Comparison of ENCODE assay signal across 8 mouse cellular contexts in genomic region chr4:128947326-128947933, GRCm38 (mm10). TPM values are rescaled to one million over a fixed set of nuclear protein-coding genes. Genes with fewer than 3 reads are reported as not detected.
DNase-seq lines count a peak whose midpoint lies in the region; ATAC-seq and TF ChIP-seq lines count a peak whose summit lies in the region.

No protein-coding gene starts in this region.

- WGBS in heart, embryonic 13.5 days, result 16% methylated on average over 18 of the region's 18 CpGs
- whole genome bisulfite sequencing in heart, adult 2 months, result 22% methylated on average over 18 of the region's 18 CpGs
- WGBS in forebrain, embryonic 16.5 days, result 18% methylated on average over 18 of the region's 18 CpGs

- H3K36me3 ChIP-seq in heart, embryonic 13.5 days, result no peaks in the 10 kb centered on the region
- no peaks in the 10 kb centered on the region for H3K36me3 ChIP-seq in heart, adult 2 months (ENCODE audit: control insufficient read depth, insufficient read depth, low read length)
- H3K36me3 ChIP-seq in forebrain, embryonic 16.5 days (ENCODE audit: control insufficient read depth, insufficient read depth), result no peaks in the 10 kb centered on the region

- no peaks in the 10 kb centered on the region for H3K9me3 ChIP-seq in heart, embryonic 13.5 days
- H3K9me3 ChIP-seq in forebrain, embryonic 16.5 days (ENCODE audit: control insufficient read depth, low read length), result no peaks in the 10 kb centered on the region

- H3K9ac ChIP-seq in heart, embryonic 13.5 days, result no peak overlapping the region
- no peak overlapping the region for H3K9ac ChIP-seq in heart, adult 2 months (ENCODE audit: low read depth, low read length)
- H3K9ac ChIP-seq in forebrain, embryonic 16.5 days (replicated peaks; ENCODE audit: low read depth, low read length), result no peak overlapping the region

- H3K27me3 ChIP-seq in heart, embryonic 13.5 days (replicated peaks), result peaks cover 18% of the 10 kb centered on the region
- no peaks in the 10 kb centered on the region for H3K27me3 ChIP-seq in heart, adult 2 months (ENCODE audit: control insufficient read depth, insufficient read depth, low read length)
- no peaks in the 10 kb centered on the region for H3K27me3 ChIP-seq in forebrain, embryonic 16.5 days (replicated peaks; ENCODE audit: control insufficient read depth, insufficient read depth, low read length)

- TF ChIP-seq EP300 in heart, adult 2 months (IDR thresholded peaks at IDR 0.05; ENCODE audit: insufficient read depth, low read depth, low read length), result no peak

- ATAC-seq in heart, embryonic 13.5 days (ENCODE audit: extremely low read depth, insufficient number of reproducible peaks, low FRiP score, low TSS enrichment), result no peak
- ATAC-seq in forebrain, embryonic 16.5 days, result no peak

- no peak for DNase-seq in heart, adult 2 months
- DNase-seq in MEL-GATA-1-ER (ENCODE audit: extremely low read depth, low read depth), result peak; percentile 70
- peak; percentile 45 for DNase-seq in lung, postnatal 10 days
- DNase-seq in thymus, postnatal 14 days, result no peak
- DNase-seq in yolk sac, embryonic 10.5 days (ENCODE audit: low spot score), result no peak
- DNase-seq in right cerebral cortex, adult 18-20 months, result no peak

- H3K27ac ChIP-seq in heart, embryonic 13.5 days (replicated peaks), result no peak overlapping the region
- H3K27ac ChIP-seq in heart, adult 2 months, result no peak overlapping the region
- H3K27ac ChIP-seq in forebrain, embryonic 16.5 days (ENCODE audit: low read length), result no peak overlapping the region

- H3K4me2 ChIP-seq in heart, embryonic 13.5 days, result peak overlapping the region; percentile 40
- H3K4me2 ChIP-seq in forebrain, embryonic 16.5 days (ENCODE audit: low read length), result peak overlapping the region; percentile 31; the same call in 1 of the 2 replicates

- H3K79me2 ChIP-seq in heart, adult 2 months (replicated peaks; ENCODE audit: control insufficient read depth, insufficient read depth, low read length), result no peaks in the 10 kb centered on the region

- peaks cover 6% of the 10 kb centered on the region for H3K4me1 ChIP-seq in heart, embryonic 13.5 days
- no peaks in the 10 kb centered on the region; the same call in none of the 2 replicates for H3K4me1 ChIP-seq in heart, adult 2 months (ENCODE audit: control insufficient read depth, insufficient read depth, low read length)
- peaks cover 6% of the 10 kb centered on the region for H3K4me1 ChIP-seq in forebrain, embryonic 16.5 days (replicated peaks; ENCODE audit: control insufficient read depth, insufficient read depth, low read length)

- H3K4me3 ChIP-seq in heart, embryonic 13.5 days, result no peak overlapping the region
- no peak overlapping the region for H3K4me3 ChIP-seq in heart, adult 2 months
- 0 out of 2 replicates have a peak overlapping the region, but pooled peaks have one; percentile 8 for H3K4me3 ChIP-seq in forebrain, embryonic 16.5 days (replicated peaks; ENCODE audit: low read length)

- TF ChIP-seq POLR2A in heart, adult 2 months (IDR thresholded peaks at IDR 0.05; ENCODE audit: insufficient read depth, low read depth, low read length), result no peak

- TF ChIP-seq CTCF in heart, adult 2 months (IDR thresholded peaks at IDR 0.05), result no peak

- intact Hi-C loops in heart, adult 2 months (cut with DNase I), result no loop called here

RNA-seq across cellular contexts. Expression of gene Azin2, which starts 14.8 kb away (rescaled TPM):
- polyA plus RNA-seq in heart, embryonic 13.5 days (2015; fragmentation: Nextera tagmentation; extraction: Ambion mirVana), result 7.4 TPM in 2 replicates
- total RNA-seq in heart, adult 2 months (2021), result 1 to 10 TPM; 2.0 to 3.0 TPM
- 3.2 and 3.7 TPM in 2 replicates for polyA plus RNA-seq in heart, adult 2 months (2012; rRNA removed)
- polyA plus RNA-seq in forebrain, embryonic 16.5 days (2015; fragmentation: Nextera tagmentation; extraction: Ambion mirVana), result 9.8 and 10.3 TPM in 2 replicates

RNA-seq across cellular contexts. Expression of gene Ak2, which starts 44.3 kb away (rescaled TPM):
- polyA plus RNA-seq in heart, embryonic 13.5 days (2015; fragmentation: Nextera tagmentation; extraction: Ambion mirVana), result 147 and 167 TPM in 2 replicates
- total RNA-seq in heart, adult 2 months (2021), result 10 to 100 TPM; 63.1 to 70.5 TPM
- polyA plus RNA-seq in heart, adult 2 months (2012; rRNA removed), result 41.8 and 43.4 TPM in 2 replicates
- polyA plus RNA-seq in forebrain, embryonic 16.5 days (2015; fragmentation: Nextera tagmentation; extraction: Ambion mirVana), result 96.9 and 103 TPM in 2 replicates

Comparison
In these comparisons a context has a peak if more than half of its experiments do, and no peak if none do; other contexts are left out.
1. DNase-seq: peak in MEL-GATA-1-ER (single experiment) and lung, postnatal 10 days (single experiment); none in heart, adult 2 months (0 of 2), thymus, postnatal 14 days (single experiment), yolk sac, embryonic 10.5 days (single experiment) and right cerebral cortex, adult 18-20 months (single experiment).